Mouse (Mus musculus) natural killer cell, adult 2 months (primary cell): ENCODE results near the gene Lgr5.

Experiments
- DNase-seq, 2 experiments: peaks; one replicate each; pipeline ENCODE4 v3.0.0; 2022; ENCODE audit warnings: low spot score in 2 of 2

Gene Lgr5

GRCm38 (mm10) chr10:115437286-115437685 is 150.3 kb downstream of the Lgr5 start:
- DNase-seq, result no peak

GRCm38 (mm10) chr10:115425351-115425750 is 162.2 kb downstream of the Lgr5 start:
- no peak for DNase-seq

GRCm38 (mm10) chr10:115421976-115422375 is 165.6 kb downstream of the Lgr5 start:
- no peak for DNase-seq

- no peak for DNase-seq
These were observed 173.5 kb downstream of the Lgr5 start for GRCm38 (mm10) chr10:115414056-115414455.

- DNase-seq, result no peak
These were observed 174.1 kb downstream of the Lgr5 start for GRCm38 (mm10) chr10:115413496-115413895.

GRCm38 (mm10) chr10:115406393-115406792 is 181.2 kb downstream of the Lgr5 start:
- DNase-seq, result peak; percentile 31 to 59
